Mouse (Mus musculus): Measurements from ENCODE around the gene Gm13696. TPM values are rescaled to one million over a fixed set of nuclear protein-coding genes. Genes with fewer than 3 reads are reported as not detected.

The Gm13696 gene
- total and polyA plus RNA-seq, 3 experiments = 1.1 to 1.5 TPM; not detected in 1

Other genes with a start within 250 kb of the Gm13696 start
- 100 to 1,000 TPM; 127 to 133 TPM for gene Itgav, start 248.7 kb upstream of the Gm13696 start, total RNA-seq (2021)
- 196 and 209 TPM in 2 replicates for gene Itgav, start 248.7 kb upstream of the Gm13696 start, polyA plus RNA-seq (2012; rRNA removed)
- 1 to 10 TPM; 4.2 to 5.9 TPM for gene Fam171b, start 160.5 kb upstream of the Gm13696 start, total RNA-seq (2021)
- gene Fam171b, start 160.5 kb upstream of the Gm13696 start, polyA plus RNA-seq (2012; rRNA removed) = 1.0 and 1.3 TPM in 2 replicates
- gene Zswim2, start 31.9 kb upstream of the Gm13696 start, total RNA-seq (2021) = not detected
- not detected in 2 replicates for gene Zswim2, start 31.9 kb upstream of the Gm13696 start, polyA plus RNA-seq (2012; rRNA removed)
- gene Gm13698, start 17.4 kb upstream of the Gm13696 start, total RNA-seq (2021) = 1 to 10 TPM; 1.1 to 1.5 TPM
- not detected in 2 replicates for gene Gm13698, start 17.4 kb upstream of the Gm13696 start, polyA plus RNA-seq (2012; rRNA removed)
- gene Gm13693, start 11.6 kb upstream of the Gm13696 start, total RNA-seq (2021) = 1 to 10 TPM; 1.1 to 1.5 TPM
- not detected in 2 replicates for gene Gm13693, start 11.6 kb upstream of the Gm13696 start, polyA plus RNA-seq (2012; rRNA removed)
- 1 to 10 TPM in 1 of 2 experiments, not detected in 1; 1.1 TPM for gene Gm13695, start 5.8 kb upstream of the Gm13696 start, total RNA-seq (2021)
- gene Gm13695, start 5.8 kb upstream of the Gm13696 start, polyA plus RNA-seq (2012; rRNA removed) = not detected in 2 replicates
- gene Gm13694, start 5.8 kb downstream of the Gm13696 start, total RNA-seq (2021) = 1 to 10 TPM; 1.1 to 1.5 TPM
- gene Gm13694, start 5.8 kb downstream of the Gm13696 start, polyA plus RNA-seq (2012; rRNA removed) = not detected in 2 replicates
- 1 to 10 TPM; 1.1 to 1.5 TPM for gene Gm13697, start 11.6 kb downstream of the Gm13696 start, total RNA-seq (2021)
- not detected in 2 replicates for gene Gm13697, start 11.6 kb downstream of the Gm13696 start, polyA plus RNA-seq (2012; rRNA removed)
- 1 to 10 TPM; 1.1 to 1.5 TPM for gene Gm13691, start 17.4 kb downstream of the Gm13696 start, total RNA-seq (2021)
- gene Gm13691, start 17.4 kb downstream of the Gm13696 start, polyA plus RNA-seq (2012; rRNA removed) = not detected in 2 replicates

Data from adrenal gland, adult 2 months (tissue).